Mouse (Mus musculus): ENCODE measurements around the gene Ssh2. TPM values are rescaled to one million over a fixed set of nuclear protein-coding genes. Genes with fewer than 3 reads are reported as not detected.
"Not testable (repeated sequence)": the region's sequence is repeated elsewhere in the genome, so short reads cannot be mapped to it uniquely, and the experiment has no call there.

The Ssh2 gene
- total RNA-seq, 2 experiments from 2014 or later, result 10.8 to 20.6 TPM

- no peak for ATAC-seq (replicated peaks; ENCODE audit: low FRiP score, poor library complexity, severe bottlenecking)
These were observed 168.1 kb downstream of the Ssh2 start for GRCm38 (mm10) chr11:77384151-77384550.

GRCm38 (mm10) chr11:77385706-77386690 lies 169.9 kb downstream of the Ssh2 start:
- no peak for ATAC-seq (replicated peaks; ENCODE audit: low FRiP score, poor library complexity, severe bottlenecking)

- ATAC-seq (replicated peaks; ENCODE audit: low FRiP score, poor library complexity, severe bottlenecking), result not testable (repeated sequence)
These were observed 172.1 kb downstream of the Ssh2 start for GRCm38 (mm10) chr11:77388197-77388596.

GRCm38 (mm10) chr11:77395539-77395938 lies 179.5 kb downstream of the Ssh2 start:
- ATAC-seq (replicated peaks; ENCODE audit: low FRiP score, poor library complexity, severe bottlenecking), result no peak

GRCm38 (mm10) chr11:77402508-77402907 lies 186.4 kb downstream of the Ssh2 start:
- ATAC-seq (replicated peaks; ENCODE audit: low FRiP score, poor library complexity, severe bottlenecking), result no peak

- no peak for ATAC-seq (replicated peaks; ENCODE audit: low FRiP score, poor library complexity, severe bottlenecking)
These were observed 190.2 kb downstream of the Ssh2 start for GRCm38 (mm10) chr11:77406329-77406728.

GRCm38 (mm10) chr11:77409879-77410278 lies 193.8 kb downstream of the Ssh2 start:
- ATAC-seq (replicated peaks; ENCODE audit: low FRiP score, poor library complexity, severe bottlenecking), result no peak

GRCm38 (mm10) chr11:77411284-77411683 lies 195.2 kb downstream of the Ssh2 start:
- no peak for ATAC-seq (replicated peaks; ENCODE audit: low FRiP score, poor library complexity, severe bottlenecking)

GRCm38 (mm10) chr11:77414141-77414839 lies 198.2 kb downstream of the Ssh2 start:
- ATAC-seq (replicated peaks; ENCODE audit: low FRiP score, poor library complexity, severe bottlenecking), result peak; percentile 69; the same call in 1 of the 2 replicates

GRCm38 (mm10) chr11:77416212-77417000 lies 200.3 kb downstream of the Ssh2 start:
- ATAC-seq (replicated peaks; ENCODE audit: low FRiP score, poor library complexity, severe bottlenecking), result no peak

- ATAC-seq (replicated peaks; ENCODE audit: low FRiP score, poor library complexity, severe bottlenecking), result no peak
These were observed 201.9 kb downstream of the Ssh2 start for GRCm38 (mm10) chr11:77418021-77418420.

- peak; percentile 99 for ATAC-seq (replicated peaks; ENCODE audit: low FRiP score, poor library complexity, severe bottlenecking)
These were observed 207.2 kb downstream of the Ssh2 start for GRCm38 (mm10) chr11:77423175-77423859.

GRCm38 (mm10) chr11:77428446-77428845 lies 212.4 kb downstream of the Ssh2 start:
- no peak for ATAC-seq (replicated peaks; ENCODE audit: low FRiP score, poor library complexity, severe bottlenecking)

- no peak for ATAC-seq (replicated peaks; ENCODE audit: low FRiP score, poor library complexity, severe bottlenecking)
These were observed 220.9 kb downstream of the Ssh2 start for GRCm38 (mm10) chr11:77437026-77437425.

GRCm38 (mm10) chr11:77440081-77440480 lies 224.0 kb downstream of the Ssh2 start:
- no peak for ATAC-seq (replicated peaks; ENCODE audit: low FRiP score, poor library complexity, severe bottlenecking)

GRCm38 (mm10) chr11:77441020-77441419 lies 224.9 kb downstream of the Ssh2 start:
- ATAC-seq (replicated peaks; ENCODE audit: low FRiP score, poor library complexity, severe bottlenecking), result no peak

GRCm38 (mm10) chr11:77442186-77443170 lies 226.4 kb downstream of the Ssh2 start:
- ATAC-seq (replicated peaks; ENCODE audit: low FRiP score, poor library complexity, severe bottlenecking), result no peak

- ATAC-seq (replicated peaks; ENCODE audit: low FRiP score, poor library complexity, severe bottlenecking), result no peak
These were observed 228.9 kb downstream of the Ssh2 start for GRCm38 (mm10) chr11:77444939-77445338.

Data from erythroblast, adult 5-6 weeks (primary cell).